Mouse (Mus musculus): ENCODE results near the gene Patj.

GRCm38 (mm10) chr4:98743906-98744210 is 348.3 kb downstream of the Patj start:
- TF ChIP-seq POLR2A (IDR thresholded peaks at IDR 0.05; ENCODE audit: low read depth, low read length) (no peak), CTCF (conservative IDR thresholded peaks at IDR 0.05; ENCODE audit: insufficient read depth, insufficient read length, low read depth, low read length) (no peak)

All from kidney, adult 2 months (tissue).